Mouse (Mus musculus) lung, postnatal 10 days (tissue): ENCODE results near the gene Opn4.

Source experiments
- DNase-seq: peaks from one replicate; pipeline ENCODE4 v3.0.0; 2021

Opn4 gene

GRCm38 (mm10) chr14:34590743-34591675, 8.9 kb downstream of the Opn4 start:
- DNase-seq, result peak; percentile 50

GRCm38 (mm10) chr14:34590017-34590570, 9.8 kb downstream of the Opn4 start:
- no peak for DNase-seq

- DNase-seq, result no peak
These were observed 10.7 kb downstream of the Opn4 start for GRCm38 (mm10) chr14:34589185-34589713.

GRCm38 (mm10) chr14:34588498-34588897, 11.4 kb downstream of the Opn4 start, which contains the start of gene Ldb3:
Ldb3 (minus strand) TSS chr14:34588682.
- no peak for DNase-seq

- DNase-seq, result no peak
These were observed 11.9 kb downstream of the Opn4 start for GRCm38 (mm10) chr14:34588005-34588404.

- DNase-seq, result no peak
These were observed 13.1 kb downstream of the Opn4 start for GRCm38 (mm10) chr14:34586871-34587270.

GRCm38 (mm10) chr14:34585358-34586105, 14.4 kb downstream of the Opn4 start:
- DNase-seq, result no peak

- peak; percentile 51 for DNase-seq
These were observed 17.1 kb downstream of the Opn4 start for GRCm38 (mm10) chr14:34582740-34583427.

- no peak for DNase-seq
These were observed 23.1 kb downstream of the Opn4 start for GRCm38 (mm10) chr14:34576858-34577257.

GRCm38 (mm10) chr14:34574068-34574467, 25.9 kb downstream of the Opn4 start:
- DNase-seq, result peak; percentile 72

- DNase-seq, result no peak
These were observed 26.5 kb downstream of the Opn4 start for GRCm38 (mm10) chr14:34573348-34573913.

- no peak for DNase-seq
These were observed 28.1 kb downstream of the Opn4 start for GRCm38 (mm10) chr14:34571610-34572387.

GRCm38 (mm10) chr14:34570903-34571302, 29.0 kb downstream of the Opn4 start:
- no peak for DNase-seq

GRCm38 (mm10) chr14:34570294-34570693, 29.6 kb downstream of the Opn4 start:
- DNase-seq, result peak; percentile 83

- DNase-seq, result no peak
These were observed 30.3 kb downstream of the Opn4 start for GRCm38 (mm10) chr14:34569534-34570194.

- DNase-seq, result no peak
These were observed 31.3 kb downstream of the Opn4 start for GRCm38 (mm10) chr14:34568626-34569025.

GRCm38 (mm10) chr14:34567697-34568096, 32.2 kb downstream of the Opn4 start:
- DNase-seq, result no peak

GRCm38 (mm10) chr14:34566530-34566929, 33.4 kb downstream of the Opn4 start:
- no peak for DNase-seq

- peak; percentile 88 for DNase-seq
These were observed 34.2 kb downstream of the Opn4 start for GRCm38 (mm10) chr14:34565711-34566110.

- DNase-seq, result peak; percentile 78
These were observed 35.3 kb downstream of the Opn4 start for GRCm38 (mm10) chr14:34564646-34565045.

- DNase-seq, result no peak
These were observed 37.5 kb downstream of the Opn4 start for GRCm38 (mm10) chr14:34562393-34562792.
